Mouse (Mus musculus): ENCODE results near the gene Tapbp.

GRCm38 (mm10) chr17:33899642-33900041, 16.1 kb upstream of the Tapbp start:
- TF ChIP-seq POLR2A (IDR thresholded peaks at IDR 0.05; ENCODE audit: low read depth, low read length) (no peak), CTCF (conservative IDR thresholded peaks at IDR 0.05; ENCODE audit: insufficient read depth, insufficient read length, low read depth, low read length) (no peak)

All from kidney, adult 2 months (tissue).